Mouse (Mus musculus) heart, adult 2 months (tissue): ENCODE data around the gene Fam72a. TPM values are rescaled to one million over a fixed set of nuclear protein-coding genes. Genes with fewer than 3 reads are reported as not detected.
A peak's percentile ranks its signal among the peaks of the same experiment; 100 is the strongest.

Source experiments
- DNase-seq, 2 experiments: peaks; one replicate each; pipeline ENCODE4 v3.0.0; 2021
- H3K27ac ChIP-seq: fragments of 200-600 bp; 2 replicates; pipeline ENCODE4 v1.8.1; 2022
- H3K27me3 ChIP-seq: fragments of 200-500 bp; 2 replicates; pipeline ENCODE4 v1.6.1; 2012; ENCODE audit warnings: mild to moderate bottlenecking, low read length, inconsistent platforms, mixed read lengths; ENCODE audit not compliant: control insufficient read depth, insufficient read depth
- H3K36me3 ChIP-seq: fragments of 200-500 bp; 2 replicates; pipeline ENCODE4 v1.6.1; 2012; ENCODE audit warnings: low read length, inconsistent platforms; ENCODE audit not compliant: control insufficient read depth, insufficient read depth
- H3K4me1 ChIP-seq: fragments of 200-500 bp; 2 replicates; pipeline ENCODE4 v1.6.1; 2011; ENCODE audit warnings: low read length; ENCODE audit not compliant: control insufficient read depth, insufficient read depth
- H3K4me3 ChIP-seq: fragments of 200-600 bp; 2 replicates; pipeline ENCODE4 v1.8.1; 2022
- H3K79me2 ChIP-seq: fragments of 200-500 bp; replicated peaks from 2 replicates; pipeline ENCODE4 v1.6.1; 2012; ENCODE audit warnings: mild to moderate bottlenecking, inconsistent platforms, low read length, moderate library complexity, mixed read lengths; ENCODE audit not compliant: control insufficient read depth, insufficient read depth
- H3K9ac ChIP-seq: fragments of 200-500 bp; 2 replicates; pipeline ENCODE4 v1.6.1; 2012; ENCODE audit warnings: low read depth, mild to moderate bottlenecking, control low read depth, inconsistent platforms, low read length, mixed read lengths
- CTCF ChIP-seq: fragments of 200-600 bp; IDR thresholded peaks from 2 replicates; pipeline ENCODE4 v1.8.1; 2022; ENCODE audit warnings: antibody characterized with exemption, mild to moderate bottlenecking, moderate library complexity
- EP300 ChIP-seq: fragments of 200-500 bp; IDR thresholded peaks from 2 replicates; pipeline ENCODE4 v1.6.1; 2011; ENCODE audit warnings: low read depth, low read length, control low read depth; ENCODE audit not compliant: insufficient read depth
- POLR2A ChIP-seq: fragments of 200-500 bp; IDR thresholded peaks from 2 replicates; pipeline ENCODE4 v1.6.1; 2011; ENCODE audit warnings: mild to moderate bottlenecking, low read depth, low read length, control low read depth; ENCODE audit not compliant: insufficient read depth
- WGBS: fragments of 180-500 bp; shearing (Covaris S2); methylation state at CpG from one replicate; pipeline ENCODE4 v1.1.7; 2018; 5-methylcytosine and 5-hydroxymethylcytosine counted together
- intact Hi-C: fragments of 180-260 bp; cut with DNase I; formaldehyde crosslinking; loops from one replicate; pipeline ENCODE4 v1.15.1; 2025
- polyA plus RNA-seq: library from polyadenylated mRNA; depleted of rRNA; stranded (reverse); fragments of >200 nt; gene quantifications from 2 replicates; pipeline ENCODE4 v1.2.3, GENCODE M21; 2012
- total RNA-seq, 2 experiments: library from RNA; stranded (reverse); gene quantifications; 2 replicates each; pipeline ENCODE4 v1.2.3; 2021

The Fam72a gene
- total and polyA plus RNA-seq, 3 experiments = 0.29 to 0.78 (median 0.73) TPM

GRCm38 (mm10) chr1:131546798-131547690 lies 19.3 kb downstream of the Fam72a start:
- no peaks in the 10 kb centered on the region for H3K79me2 ChIP-seq
- no peaks in the 10 kb centered on the region for H3K36me3 ChIP-seq
- H3K4me3 ChIP-seq = no peak overlapping the region
- intact Hi-C loops = no loop called here
- no peak for DNase-seq
- no peak overlapping the region for H3K27ac ChIP-seq
- WGBS = 77% methylated on average over 13 of the region's 13 CpGs
- H3K27me3 ChIP-seq = no peaks in the 10 kb centered on the region
- no peak overlapping the region for H3K9ac ChIP-seq
- no peaks in the 10 kb centered on the region; the same call in 1 of the 2 replicates for H3K4me1 ChIP-seq
- TF ChIP-seq CTCF (no peak), POLR2A (no peak), EP300 (no peak)

GRCm38 (mm10) chr1:131548494-131549365 lies 21.0 kb downstream of the Fam72a start:
- H3K4me3 ChIP-seq = no peak overlapping the region
- intact Hi-C loops = no loop called here
- TF ChIP-seq CTCF (peak; percentile 68), EP300 (no peak)
- no peaks in the 10 kb centered on the region for H3K27me3 ChIP-seq
- no peak overlapping the region for H3K9ac ChIP-seq
- 28% methylated on average over 8 of the region's 8 CpGs for WGBS
- H3K79me2 ChIP-seq = no peaks in the 10 kb centered on the region
- no peaks in the 10 kb centered on the region for H3K36me3 ChIP-seq
- H3K4me1 ChIP-seq = no peaks in the 10 kb centered on the region; the same call in 1 of the 2 replicates
- DNase-seq = peak; percentile 27
- no peak overlapping the region; the same call in 1 of the 2 replicates for H3K27ac ChIP-seq

DNA sequence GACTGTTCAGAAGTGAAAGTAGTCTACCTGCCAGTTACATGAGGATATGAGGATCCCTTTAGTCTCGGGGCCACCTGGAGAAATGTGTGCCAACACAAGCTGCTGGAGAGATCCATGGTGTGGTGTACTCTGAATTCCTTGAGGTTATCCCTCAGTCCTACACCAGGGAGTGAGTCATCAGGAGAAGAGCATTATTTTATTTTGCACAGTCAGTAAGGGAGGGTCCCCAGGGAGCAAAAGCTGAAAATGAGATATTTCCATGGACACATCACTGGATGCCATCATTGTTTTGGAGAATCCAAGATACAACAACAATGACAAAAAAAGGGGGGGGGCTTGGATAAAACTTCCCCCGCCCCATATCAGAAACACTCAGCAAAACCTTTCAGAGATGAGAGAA lies 24.3 kb downstream of the Fam72a start:
- 72% methylated on average over 2 of the region's 2 CpGs for WGBS
- Histone ChIP-seq H3K27me3 (no peaks in the 10 kb centered on the region), H3K4me1 (peaks cover 3% of the 10 kb centered on the region), H3K27ac (no peak overlapping the region), H3K4me3 (no peak overlapping the region), H3K79me2 (no peaks in the 10 kb centered on the region), H3K36me3 (no peaks in the 10 kb centered on the region), H3K9ac (no peak overlapping the region)
- DNase-seq = no peak
- intact Hi-C loops = no loop called here
- TF ChIP-seq CTCF = no peak
- no peak for TF ChIP-seq EP300

GRCm38 (mm10) chr1:131553428-131553827 lies 25.7 kb downstream of the Fam72a start:
- no peak for DNase-seq
- no peaks in the 10 kb centered on the region for H3K79me2 ChIP-seq
- intact Hi-C loops = no loop called here
- H3K4me1 ChIP-seq = peaks cover 3% of the 10 kb centered on the region
- TF ChIP-seq CTCF (no peak), EP300 (no peak), POLR2A (no peak)
- H3K36me3 ChIP-seq = no peaks in the 10 kb centered on the region
- H3K9ac ChIP-seq = no peak overlapping the region
- H3K27me3 ChIP-seq = no peaks in the 10 kb centered on the region
- no peak overlapping the region for H3K27ac ChIP-seq
- H3K4me3 ChIP-seq = no peak overlapping the region

DNA sequence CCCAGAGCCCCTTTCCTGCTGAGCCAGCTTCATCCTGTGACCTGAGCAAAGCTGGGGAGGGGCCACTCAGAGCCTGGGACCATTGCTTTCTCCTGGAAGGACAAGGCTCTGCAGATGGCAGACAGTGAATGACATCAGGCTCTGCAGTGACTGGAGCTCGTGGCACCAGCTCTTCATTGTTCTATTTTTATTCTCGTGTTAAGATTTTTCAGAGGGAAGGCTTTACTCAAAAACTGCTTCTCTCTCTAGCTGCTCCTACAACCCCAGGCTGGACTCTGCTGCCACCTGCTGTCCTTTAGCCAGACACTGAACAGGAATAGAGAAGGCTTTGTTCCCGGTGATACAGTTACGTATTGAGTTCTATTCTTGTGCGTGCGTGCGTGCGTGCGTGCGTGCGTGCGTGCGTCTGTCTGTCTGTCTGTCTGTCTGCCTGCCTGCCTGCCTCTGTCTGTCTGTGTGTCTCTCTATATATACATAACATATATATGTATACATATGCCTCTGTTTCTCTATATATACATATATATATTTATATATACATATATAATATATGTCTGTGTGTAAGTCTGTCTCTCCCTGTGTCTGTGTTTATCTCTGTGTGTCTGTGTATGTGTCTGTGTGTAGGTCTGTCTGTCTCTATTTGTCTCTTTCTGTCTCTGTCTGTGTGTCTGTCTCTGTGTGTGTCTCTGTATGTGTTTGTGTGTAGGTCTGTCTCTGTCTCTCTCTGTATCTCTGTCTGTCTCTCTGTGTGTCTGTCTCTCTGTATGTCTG lies 27.5 kb downstream of the Fam72a start:
- peaks cover 3% of the 10 kb centered on the region for H3K4me1 ChIP-seq
- H3K9ac ChIP-seq = peak overlapping the region; percentile 11; the same call in 1 of the 2 replicates
- H3K36me3 ChIP-seq = no peaks in the 10 kb centered on the region
- peak; percentile 98 for TF ChIP-seq EP300
- peak; percentile 89 for TF ChIP-seq CTCF
- no peak for TF ChIP-seq POLR2A
- intact Hi-C loops = loop anchor here (1.0 kb wide), 2 partner anchors 193 to 265 kb away; no protein-coding TSS in a partner anchor
- 0% methylated on average over 13 of the region's 13 CpGs for WGBS
- peak overlapping the region; percentile 44 for H3K27ac ChIP-seq
- DNase-seq = peak; percentile 79 to 81
- H3K4me3 ChIP-seq = no peak overlapping the region
- H3K27me3 ChIP-seq = no peaks in the 10 kb centered on the region
- H3K79me2 ChIP-seq = no peaks in the 10 kb centered on the region
